Mouse (Mus musculus) c-Kit-positive CD71-positive TER-119-negative erythroid progenitor cells, embryonic 14.5 days (primary cell): ENCODE results near the gene Slc27a2.
A peak's percentile ranks its signal among the peaks of the same experiment; 100 is the strongest.

Source experiments
- DNase-seq: peaks from one replicate; pipeline ENCODE4 v3.0.0-alpha.2; 2013; ENCODE audit warnings: low read depth

Slc27a2 gene

DNA sequence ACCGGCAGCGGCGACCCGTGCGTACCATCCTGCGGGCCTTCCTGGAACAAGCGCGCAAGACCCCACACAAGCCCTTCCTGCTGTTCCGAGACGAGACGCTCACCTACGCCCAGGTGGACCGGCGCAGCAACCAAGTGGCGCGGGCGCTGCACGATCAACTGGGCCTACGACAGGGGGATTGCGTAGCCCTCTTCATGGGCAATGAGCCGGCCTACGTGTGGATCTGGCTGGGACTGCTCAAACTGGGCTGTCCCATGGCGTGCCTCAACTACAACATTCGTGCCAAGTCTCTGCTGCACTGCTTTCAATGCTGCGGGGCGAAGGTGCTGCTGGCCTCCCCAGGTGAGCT is 1.1 kb downstream of the Slc27a2 start:
- DNase-seq, result no peak

DNA sequence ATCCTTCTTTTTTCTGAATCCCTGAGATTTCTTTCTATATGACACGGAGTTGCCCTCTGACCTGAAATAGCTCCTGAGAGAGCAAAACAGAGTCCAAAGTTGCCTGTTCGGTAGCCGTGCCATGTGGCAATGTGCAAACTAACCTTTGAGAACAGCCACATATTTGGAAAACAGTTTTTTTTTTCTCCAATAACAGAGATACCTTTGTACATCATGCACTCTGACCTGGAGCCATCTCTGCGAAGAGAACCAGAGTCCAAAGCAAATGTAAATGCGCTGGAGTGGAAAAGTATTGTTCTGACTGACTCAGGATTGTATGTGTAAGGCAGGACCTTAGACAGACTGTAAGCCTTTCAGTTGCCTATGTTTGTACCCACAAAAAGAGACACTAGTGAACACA is 3.3 kb downstream of the Slc27a2 start:
- no peak for DNase-seq

DNA sequence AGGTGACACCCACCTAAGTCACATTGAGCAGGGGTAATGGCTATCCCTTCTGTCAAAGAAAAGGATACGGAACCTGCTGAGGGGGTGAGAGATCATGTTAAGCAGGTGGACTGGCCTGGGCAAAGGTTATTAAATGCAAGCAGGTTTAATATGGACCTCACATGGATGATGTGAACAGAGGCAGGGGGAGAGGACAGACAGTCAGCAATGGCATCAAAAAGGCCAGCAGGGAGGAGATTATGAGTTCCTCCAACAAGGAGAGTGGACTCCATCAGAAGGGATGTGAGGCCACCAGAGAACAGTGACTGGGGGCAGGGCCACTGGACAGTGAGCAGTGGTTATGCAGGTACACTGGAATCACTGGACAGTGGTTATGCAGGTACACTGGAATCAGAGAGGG is 7.9 kb downstream of the Slc27a2 start:
- DNase-seq, result no peak

DNA sequence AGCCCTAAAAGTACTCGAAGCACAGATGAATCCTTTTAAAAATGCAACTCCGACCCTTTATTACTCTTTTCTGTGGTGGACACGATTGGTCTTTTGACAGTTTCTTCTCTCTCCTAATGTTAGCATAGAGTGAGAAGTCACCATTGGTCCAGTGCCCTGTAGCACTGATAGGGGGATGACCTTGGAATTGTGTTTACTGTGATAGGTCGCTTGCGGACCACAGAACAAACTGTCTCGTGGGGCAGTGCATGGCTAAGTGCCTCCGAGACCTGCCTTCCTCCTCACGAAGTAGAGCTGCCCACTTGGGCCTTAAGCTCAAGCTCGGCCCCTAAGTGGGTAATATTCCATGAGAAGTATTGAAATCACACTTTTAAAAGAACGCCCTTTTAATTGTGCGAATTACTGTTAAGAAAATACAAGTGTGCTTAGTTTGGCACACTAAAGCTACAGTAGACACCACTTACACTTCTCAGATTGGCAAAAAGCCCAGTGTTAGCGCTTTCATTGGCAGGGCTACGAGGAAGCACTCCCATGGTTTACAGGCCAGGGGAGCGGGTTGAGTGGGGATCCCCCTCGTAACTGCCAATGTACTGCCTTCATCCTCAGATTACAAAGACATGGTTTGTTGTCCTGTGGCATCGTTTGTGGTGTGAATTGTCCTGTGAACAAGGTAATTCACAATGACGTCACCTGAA is 11.4 kb downstream of the Slc27a2 start:
- DNase-seq, result no peak

DNA sequence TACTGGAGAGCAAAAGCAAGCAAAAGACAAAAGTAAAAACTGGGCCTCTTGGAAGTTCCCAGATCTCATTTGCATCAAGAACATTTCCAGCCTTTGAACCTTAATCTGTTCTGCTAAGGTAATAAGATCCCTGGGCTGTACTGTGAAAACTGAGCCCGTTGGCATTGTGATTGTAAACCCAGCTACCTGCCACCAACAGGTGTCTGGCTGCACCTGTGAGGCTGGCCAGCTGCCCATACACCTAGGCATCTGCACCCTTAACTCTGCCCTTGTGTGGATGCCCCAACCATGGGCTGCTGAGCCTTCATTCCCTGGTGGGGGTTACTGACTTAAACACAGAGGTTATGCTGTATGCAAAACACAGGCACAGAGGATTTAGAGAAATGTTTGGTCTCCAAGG is 20.0 kb downstream of the Slc27a2 start:
- DNase-seq, result no peak

DNA sequence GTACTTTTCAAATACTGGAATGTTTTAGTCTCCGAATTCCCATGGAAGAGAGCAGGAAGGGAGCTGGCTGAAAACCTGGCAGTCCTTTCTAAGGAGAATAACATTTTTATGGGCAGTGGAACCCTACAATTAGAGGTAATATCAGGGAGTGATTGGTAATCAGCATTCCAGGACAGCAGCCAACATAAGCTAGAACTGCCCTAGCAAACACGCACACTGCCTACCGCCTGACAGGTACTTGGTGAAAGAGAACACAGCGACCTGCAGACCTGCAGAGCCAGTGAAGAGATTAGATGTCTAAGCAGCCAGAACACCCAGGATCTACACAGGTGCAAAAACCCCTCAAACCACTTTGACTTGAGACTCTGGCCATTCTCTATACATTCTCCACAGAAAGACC is 20.5 kb downstream of the Slc27a2 start:
- DNase-seq, result no peak

DNA sequence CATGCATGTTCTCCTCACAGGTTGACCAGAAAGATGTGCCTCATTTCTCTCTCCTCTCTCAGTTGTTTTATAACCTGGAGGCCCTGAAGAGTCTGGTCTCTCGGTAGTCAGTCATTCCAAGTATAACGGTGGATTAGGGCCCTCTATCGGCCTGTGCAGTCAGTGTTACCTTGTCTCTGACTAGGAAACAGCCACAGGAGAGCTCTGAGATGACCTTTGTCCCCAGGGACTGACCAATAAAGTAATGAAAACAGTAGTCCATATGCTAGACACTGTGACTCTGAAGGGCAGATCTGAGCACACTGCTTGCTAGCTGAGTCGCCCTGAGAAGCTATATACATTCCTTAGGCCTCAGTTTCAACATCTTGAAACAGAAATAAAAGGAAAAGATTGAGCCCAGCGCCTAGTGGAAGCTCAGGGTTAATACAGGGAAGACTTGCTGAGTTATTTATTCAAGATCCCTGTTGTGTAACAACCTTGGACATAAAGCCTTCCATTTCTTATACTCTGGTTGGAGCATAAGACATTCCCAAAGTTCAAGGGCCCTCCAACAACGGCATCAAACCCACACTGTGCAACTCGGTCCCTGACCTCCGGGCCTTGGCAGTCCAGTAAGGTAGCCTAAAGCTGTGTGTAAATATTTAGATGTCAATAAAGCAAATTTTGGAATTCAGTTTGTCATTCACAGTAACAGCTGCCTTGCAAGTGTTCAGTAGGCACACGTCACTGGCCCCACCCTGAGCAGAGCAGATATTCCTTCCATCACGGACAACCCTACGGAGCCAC is 23.4 kb downstream of the Slc27a2 start:
- no peak for DNase-seq

DNA sequence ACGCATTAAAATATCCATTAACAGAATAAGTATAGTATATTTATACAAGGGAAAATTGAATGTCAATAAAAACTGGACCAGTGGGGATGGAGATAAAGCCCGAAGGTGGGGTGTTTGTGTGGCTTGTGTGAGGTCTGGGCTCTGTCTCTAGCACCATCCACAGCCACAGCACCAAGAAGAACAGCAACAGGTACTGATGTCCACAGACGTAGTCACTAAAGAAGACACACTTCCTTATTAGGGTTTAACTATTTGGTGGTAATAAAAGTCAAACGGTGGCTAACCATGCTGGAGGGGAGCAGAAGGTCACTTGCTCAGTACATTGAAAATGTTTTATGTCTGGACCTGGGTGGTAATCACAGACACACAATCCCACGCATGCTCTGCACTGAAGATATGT is 25.2 kb downstream of the Slc27a2 start:
- DNase-seq, result no peak

DNA sequence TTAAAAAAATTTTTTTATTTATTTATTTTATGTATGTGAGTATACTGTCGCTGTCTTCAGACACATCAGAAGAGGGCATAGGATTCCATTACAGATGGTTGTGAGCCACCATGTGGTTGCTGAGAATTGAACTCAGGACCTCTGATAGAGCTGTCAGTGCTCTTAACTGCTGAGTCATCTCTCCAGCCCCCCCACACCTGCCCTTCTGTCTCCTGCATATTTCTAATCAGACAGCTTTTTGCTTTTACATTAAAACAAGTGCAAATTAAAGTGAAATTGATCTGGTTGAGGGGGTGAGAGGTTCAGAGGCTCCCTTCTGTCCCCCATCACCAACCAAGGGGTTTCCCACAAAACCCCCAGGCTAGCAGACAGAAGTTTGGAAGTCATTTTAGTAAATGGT is 27.1 kb downstream of the Slc27a2 start:
- DNase-seq, result no peak

DNA sequence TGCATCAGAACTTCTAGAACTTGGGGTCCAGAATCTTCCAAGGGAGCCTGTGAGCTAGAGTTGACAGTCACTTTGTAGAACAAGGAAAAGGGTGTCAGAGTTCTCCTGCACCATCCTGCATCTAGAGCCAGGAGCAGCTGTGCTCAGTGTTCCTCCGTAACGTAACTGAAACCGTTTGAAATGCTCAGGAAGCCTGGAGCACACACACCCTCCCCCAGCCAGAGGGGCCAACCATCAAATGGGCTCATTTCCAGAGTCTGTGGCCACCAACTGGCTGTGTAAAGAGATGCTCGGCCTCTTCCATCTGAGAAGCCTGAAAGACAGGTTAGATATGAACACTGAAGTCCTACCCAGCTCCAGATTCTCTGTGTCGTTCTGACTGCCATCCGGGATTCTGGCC is 31.8 kb downstream of the Slc27a2 start:
- no peak for DNase-seq

DNA sequence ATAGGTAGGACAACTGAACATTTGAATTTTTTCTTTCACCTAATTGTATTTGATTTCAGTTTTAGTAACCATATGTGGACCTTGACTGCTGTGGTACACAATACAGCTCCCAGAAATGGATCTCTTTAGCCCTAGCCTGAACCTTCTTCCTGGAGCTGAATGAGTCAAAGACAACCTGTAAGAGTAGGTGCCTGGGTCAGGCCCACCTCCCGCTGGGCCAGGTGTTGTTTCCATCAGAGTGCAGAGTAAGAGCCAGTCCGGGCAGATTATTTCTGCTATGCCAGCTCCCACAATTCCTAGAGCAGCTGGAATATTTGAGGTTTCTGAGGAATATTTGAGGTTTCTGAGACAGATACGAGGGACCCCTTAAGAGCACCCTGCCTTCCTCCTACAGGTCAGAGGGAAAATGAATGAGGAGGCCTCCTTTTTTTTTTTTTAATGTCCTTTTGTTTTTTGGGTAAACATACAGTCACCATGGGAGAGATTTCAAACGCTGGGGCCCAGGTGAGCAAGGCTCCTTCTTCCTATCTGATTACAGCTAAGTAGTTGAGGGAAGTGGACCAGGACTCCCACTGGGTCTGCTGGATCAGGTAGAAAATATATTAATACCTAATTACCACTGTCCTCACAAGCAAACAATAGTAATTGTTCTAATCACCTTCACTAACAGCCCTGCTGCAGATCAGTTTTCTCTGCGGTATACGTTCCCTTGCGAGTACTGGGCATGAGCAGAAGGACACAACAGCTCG is 32.6 kb downstream of the Slc27a2 start:
- DNase-seq, result no peak

DNA sequence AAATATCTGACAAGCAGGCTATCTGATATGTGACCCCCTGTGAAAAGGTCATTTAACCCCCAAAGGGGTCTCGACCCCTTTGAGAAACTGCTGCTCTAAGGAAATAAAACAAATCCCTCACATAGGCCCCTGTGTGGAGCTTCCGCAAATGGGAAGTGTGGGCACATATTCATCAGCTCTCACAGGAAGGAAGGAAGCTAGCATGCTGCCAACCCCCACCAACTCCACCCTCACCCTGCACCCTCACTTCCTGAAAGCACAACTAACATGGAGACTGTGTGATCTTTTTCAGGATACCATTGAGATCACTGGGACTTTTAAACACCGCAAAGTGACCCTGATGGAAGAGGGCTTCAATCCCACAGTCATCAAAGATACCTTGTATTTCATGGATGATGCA is 35.3 kb downstream of the Slc27a2 start:
- no peak for DNase-seq

DNA sequence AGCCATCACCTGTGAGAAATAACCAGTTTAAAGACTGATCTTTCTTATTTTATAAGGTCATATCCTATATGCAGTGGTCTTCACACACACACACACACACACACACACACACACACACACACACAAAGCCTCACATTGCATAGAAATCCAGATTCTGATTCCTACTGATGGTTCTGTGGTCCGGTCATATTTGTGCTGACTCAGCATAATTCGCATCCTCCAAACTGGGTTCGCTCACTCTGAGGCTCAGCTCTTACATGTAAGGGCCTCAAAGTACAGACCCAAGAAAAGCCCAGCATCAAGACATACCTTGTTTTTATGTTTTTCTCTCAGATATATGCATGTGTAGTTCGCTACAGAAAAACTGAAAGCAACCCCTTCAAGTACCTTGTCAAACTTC is 39.1 kb downstream of the Slc27a2 start:
- no peak for DNase-seq

DNA sequence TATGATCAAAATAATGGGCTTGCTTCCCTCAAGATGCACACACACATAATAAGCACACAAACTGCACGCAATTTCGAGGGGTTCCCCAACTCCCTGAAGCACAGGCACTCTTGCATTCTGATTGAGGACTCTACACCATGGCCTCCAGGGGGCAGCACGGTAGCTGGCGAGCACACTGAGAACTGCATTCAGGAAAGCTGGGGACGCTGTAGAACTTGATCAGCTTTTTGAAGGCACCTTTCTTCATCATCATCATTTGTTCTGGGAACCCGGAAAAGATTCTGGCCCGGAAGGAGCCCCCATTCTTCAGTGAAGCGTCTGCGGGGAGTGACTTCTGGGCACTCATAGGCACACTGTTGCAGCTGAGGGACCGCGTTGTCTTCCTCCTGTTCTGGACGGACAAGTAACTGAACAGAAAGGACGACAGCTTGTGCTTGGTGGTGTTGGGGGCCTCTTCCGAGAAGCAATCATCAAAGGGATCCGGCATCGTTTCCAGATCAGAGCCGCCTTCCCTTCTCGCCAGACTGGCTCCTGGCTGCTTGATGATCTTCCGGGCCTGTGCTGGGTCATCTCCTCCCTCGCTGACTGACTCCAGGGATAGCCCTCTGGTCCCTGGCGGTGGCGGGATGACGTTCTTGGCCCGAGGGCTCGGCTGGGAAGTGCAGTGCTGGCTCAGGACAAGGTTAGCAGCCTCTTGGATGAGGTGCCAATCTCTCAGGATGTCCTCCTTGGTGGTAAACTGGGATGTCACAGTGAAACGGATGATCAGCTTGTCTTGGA is 41.8 kb downstream of the Slc27a2 start:
- peak; percentile 63 for DNase-seq

DNA sequence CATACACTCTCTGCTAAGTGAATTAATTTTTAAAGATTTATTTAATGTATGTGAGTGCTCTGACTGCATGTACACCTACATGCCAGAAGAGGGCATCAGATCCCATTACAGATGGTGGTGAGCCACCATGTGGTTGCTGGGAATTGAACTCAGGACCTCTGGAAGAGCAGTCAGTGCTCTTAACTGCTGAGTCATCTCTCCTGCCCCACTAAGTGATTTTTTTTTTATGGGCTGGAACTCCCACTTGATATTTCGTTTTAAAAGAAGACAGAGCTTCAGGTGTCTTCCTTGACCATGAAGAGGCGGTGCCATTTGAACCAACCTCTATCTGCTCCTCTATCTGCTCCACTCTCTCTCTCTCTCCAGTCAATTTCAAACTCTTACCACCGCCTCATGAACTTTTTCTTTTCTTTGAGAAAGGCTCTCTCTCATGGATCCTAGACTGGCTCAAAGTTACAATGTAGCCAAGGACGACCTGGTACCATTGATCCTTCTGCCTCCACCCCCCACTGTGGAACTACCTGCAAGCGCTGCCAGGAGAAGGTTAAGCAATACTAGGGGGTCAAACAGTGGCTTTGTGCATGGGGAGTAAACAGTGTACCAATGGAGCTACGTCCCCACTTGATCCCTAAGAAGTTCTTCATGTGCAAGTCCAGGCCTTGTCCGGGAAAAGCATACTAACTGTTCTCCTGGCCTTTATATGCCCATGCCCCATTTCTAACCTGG is 44.3 kb downstream of the Slc27a2 start:
- DNase-seq, result no peak

DNA sequence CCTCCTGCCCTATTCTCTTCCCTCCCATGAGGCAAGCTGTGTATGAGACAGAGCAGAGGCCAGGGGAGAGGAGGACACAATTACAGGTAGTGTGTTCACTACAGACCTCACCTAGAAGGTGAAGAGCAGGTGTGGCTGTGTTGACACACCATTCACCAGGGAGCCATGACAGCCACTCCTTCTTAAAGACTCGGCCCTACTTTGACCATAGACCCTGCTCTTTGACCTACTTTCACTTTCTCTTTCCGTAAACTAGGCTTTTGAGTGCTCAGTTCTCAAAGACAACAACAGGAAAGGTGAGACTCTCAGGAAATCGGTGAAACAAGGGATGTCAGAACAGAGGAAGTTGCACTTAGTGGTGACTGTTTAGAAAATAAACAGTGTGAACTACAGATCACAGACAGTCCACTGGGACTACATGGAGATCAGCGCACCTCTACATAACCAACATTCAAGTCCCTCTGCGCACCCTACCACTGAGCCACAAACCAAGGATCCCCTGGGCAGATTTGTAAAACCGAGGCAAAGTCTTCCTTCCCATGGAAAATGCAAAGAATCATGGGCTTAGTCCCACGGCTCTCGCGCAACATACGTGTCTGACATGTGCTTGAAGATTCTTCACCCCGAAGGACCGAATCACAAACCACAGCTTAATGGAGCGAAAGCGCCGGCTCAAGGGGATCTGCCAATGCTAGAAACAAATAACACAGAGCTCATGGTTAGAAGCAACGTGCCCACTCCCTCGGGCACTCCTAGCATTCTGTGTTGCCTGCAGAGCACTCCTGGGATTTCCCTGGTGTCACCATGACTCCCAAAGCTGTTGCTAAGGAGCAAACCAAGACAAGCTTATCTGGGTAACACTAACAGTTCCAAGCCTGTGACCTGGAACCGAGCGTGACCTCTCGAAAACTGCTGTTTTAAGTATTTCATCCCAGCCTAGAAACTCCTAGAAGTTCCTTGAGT is 45.4 kb downstream of the Slc27a2 start:
- no peak for DNase-seq

DNA sequence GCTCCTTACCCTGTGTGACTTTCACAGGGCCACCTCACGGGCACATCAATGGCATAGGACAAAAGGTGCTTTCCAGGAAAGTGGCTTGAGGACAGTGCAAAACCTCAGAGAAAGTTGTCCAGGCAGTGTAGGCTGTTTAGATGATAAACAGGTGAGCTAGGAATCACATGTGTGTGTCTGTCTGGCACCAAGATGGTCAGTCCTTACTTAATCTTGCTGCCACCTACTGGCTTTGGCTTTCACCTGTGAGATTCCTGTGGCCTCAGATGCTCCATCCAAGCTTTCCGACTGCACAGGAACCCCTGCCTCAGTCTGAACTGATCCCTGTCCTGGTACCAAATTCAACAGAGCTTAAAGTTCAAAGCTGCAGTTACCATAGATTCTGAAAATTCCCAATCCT is 46.2 kb downstream of the Slc27a2 start:
- DNase-seq, result no peak

DNA sequence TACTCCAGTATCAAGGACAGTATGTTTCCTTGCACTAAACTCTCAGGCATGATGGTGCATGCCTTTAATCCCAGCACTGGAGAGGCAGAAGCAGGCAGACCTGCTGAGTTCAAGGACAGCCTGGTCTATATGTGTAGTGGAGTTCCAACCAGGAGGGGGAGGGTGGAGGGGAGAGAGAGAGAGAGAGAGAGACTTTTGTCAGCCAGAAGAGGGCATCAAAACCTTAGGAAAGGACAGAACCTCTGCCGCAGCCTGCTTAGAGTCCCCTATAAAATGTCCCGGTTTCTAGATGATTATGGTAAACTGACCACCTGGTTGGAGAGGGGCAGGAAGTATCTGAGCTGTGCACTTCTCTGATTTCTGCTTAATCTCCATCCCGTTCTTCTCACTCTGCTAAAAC is 46.8 kb downstream of the Slc27a2 start:
- DNase-seq, result no peak

DNA sequence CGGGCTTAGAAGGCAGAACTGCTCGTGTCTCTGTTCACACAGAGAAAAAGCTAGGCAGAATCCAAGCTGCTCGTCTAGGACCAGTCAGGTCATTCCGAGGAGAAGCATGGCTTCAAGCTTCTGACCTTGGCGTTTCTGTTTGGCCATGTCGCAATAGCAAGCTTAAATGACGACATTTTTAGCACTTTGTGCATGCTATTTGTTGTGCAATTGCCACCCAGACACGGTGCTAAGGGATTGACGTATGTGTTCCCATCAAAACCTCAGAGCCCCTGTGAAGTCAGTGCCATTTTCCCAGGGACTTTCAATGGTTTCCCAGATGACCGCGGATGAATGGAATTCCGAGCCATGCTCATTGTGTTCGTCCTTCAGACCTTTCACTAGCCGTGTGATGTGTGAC is 48.3 kb downstream of the Slc27a2 start:
- no peak for DNase-seq

DNA sequence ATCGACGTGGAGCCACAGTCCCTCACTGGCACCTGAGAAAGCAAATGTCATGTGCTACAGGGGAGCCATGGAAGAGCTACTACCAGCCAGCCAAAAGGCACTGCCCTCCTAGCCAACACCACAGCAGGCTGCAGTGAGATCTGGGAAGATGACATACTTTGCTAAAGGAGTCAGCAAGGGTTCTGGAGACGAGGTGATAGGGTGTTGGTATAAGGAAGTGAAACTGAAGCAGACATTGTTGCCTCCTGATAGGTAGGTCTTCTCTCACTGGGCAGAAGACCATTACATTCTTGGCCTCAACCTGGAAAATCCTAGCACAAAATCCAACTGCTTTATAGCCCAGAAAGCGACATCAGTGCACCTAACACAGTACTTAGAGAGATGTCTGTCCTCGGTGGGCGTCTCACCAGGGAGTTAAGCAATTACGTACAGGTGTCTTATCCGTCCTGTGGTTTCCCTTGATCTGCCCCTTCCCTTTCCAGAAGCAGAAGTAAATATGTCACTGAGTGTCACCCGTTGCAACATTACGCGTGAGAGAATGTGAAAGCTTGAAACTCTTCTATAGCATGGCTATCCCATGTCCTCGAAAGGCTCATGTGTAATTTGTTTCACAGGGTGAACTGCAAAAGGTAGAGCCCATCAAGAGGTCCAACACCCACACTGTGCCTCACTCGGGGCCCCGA is 49.9 kb downstream of the Slc27a2 start:
- DNase-seq, result no peak
